Mouse (Mus musculus) liver, postnatal 0 days (tissue): ENCODE measurements at regions not wholly inside any gene's neighbourhood (a gene's known extent, or its start where the extent isn't known, plus 50 kb on each side); places are given as distances from the start of the nearest gene placed in this dataset.

Source experiments
- CTCF ChIP-seq: sonication (generic); IDR thresholded peaks from 2 replicates; pipeline ENCODE4 v1.5.1; 2016; ENCODE audit warnings: antibody characterized with exemption, low read depth
- EP300 ChIP-seq: IDR thresholded peaks from 2 replicates; pipeline ENCODE4 v1.6.1; 2016; ENCODE audit warnings: antibody characterized with exemption, low read depth, mild to moderate bottlenecking

- TF ChIP-seq CTCF (no peak), EP300 (no peak)
These were observed 109.2 kb downstream of the 1810013L24Rik start for GRCm38 (mm10) chr16:8939136-8939535.
